Mouse (Mus musculus) adrenal gland, postnatal 36 days (tissue): ENCODE data around the gene Kif22. TPM values are rescaled to one million over a fixed set of nuclear protein-coding genes. Genes with fewer than 3 reads are reported as not detected.

ENCODE experiments used
- DNase-seq, 2 experiments: peaks; one replicate each; pipeline ENCODE4 v3.0.0; 2021; ENCODE audit warnings: mixed read lengths in 1 of 2
- microRNA-seq: library from miRNA; unstranded; fragments of <30 nt; microRNA quantifications from one replicate; pipeline ENCODE4 v1.2.0, GENCODE M21; 2021
- total RNA-seq, 2 experiments: library from RNA; stranded (reverse); gene quantifications; 2 replicates each; pipeline ENCODE4 v1.2.3; 2021

The Kif22 gene
- total RNA-seq, 2 experiments from 2014 or later = 5.7 to 6.8 TPM

GRCm38 (mm10) chr7:126984667-126985444, 57.4 kb downstream of the Kif22 start:
- no peak for DNase-seq

- DNase-seq = no peak
These were observed 59.2 kb downstream of the Kif22 start for GRCm38 (mm10) chr7:126983113-126983512.

- no peak for DNase-seq
These were observed 60.2 kb downstream of the Kif22 start for GRCm38 (mm10) chr7:126982054-126982453.

GRCm38 (mm10) chr7:126981601-126982000, 60.7 kb downstream of the Kif22 start:
- no peak for DNase-seq

- no peak for DNase-seq
These were observed 63.4 kb downstream of the Kif22 start for GRCm38 (mm10) chr7:126978841-126979240.

Small RNA genes lying within 50 kb of the gene (microRNA-seq; reads per million reads assigned to microRNA genes)
- gene Gm44343 = not detected

Other genes starting within 250 kb of the Kif22 start
- 10 to 100 TPM; 81.0 to 86.5 TPM for gene Ppp4c, start 250.0 kb downstream of the Kif22 start, total RNA-seq
- 10 to 100 TPM; 15.3 to 21.2 TPM for gene Fam57b, start 244.8 kb downstream of the Kif22 start, total RNA-seq
- gene 4930451I11Rik, start 210.8 kb downstream of the Kif22 start, total RNA-seq = not detected
- under 1 TPM; 0.43 to 0.50 TPM for gene Doc2a, start 195.1 kb downstream of the Kif22 start, total RNA-seq
- 10 to 100 TPM; 14.5 to 16.0 TPM for gene Hirip3, start 180.5 kb downstream of the Kif22 start, total RNA-seq
- gene Ino80e, start 180.1 kb downstream of the Kif22 start, total RNA-seq = 10 to 100 TPM; 39.7 to 45.0 TPM
- gene Taok2, start 157.8 kb downstream of the Kif22 start, total RNA-seq = 10 to 100 TPM; 54.9 to 81.3 TPM
- gene Tmem219, start 119.6 kb downstream of the Kif22 start, total RNA-seq = 10 to 100 TPM; 27.3 to 32.4 TPM
- 10 to 100 TPM; 23.7 to 31.9 TPM for gene Kctd13, start 113.6 kb downstream of the Kif22 start, total RNA-seq
- 1 to 10 TPM; 1.6 to 2.4 TPM for gene Asphd1, start 92.9 kb downstream of the Kif22 start, total RNA-seq
- 100 to 1,000 TPM in 1 of 2 experiments, 10 to 100 TPM in 1; 47.1 to 108 TPM for gene Sez6l2, start 91.9 kb downstream of the Kif22 start, total RNA-seq
- 10 to 100 TPM; 85.1 to 93.1 TPM for gene Cdipt, start 66.6 kb downstream of the Kif22 start, total RNA-seq
- gene Cdiptos, start 66.4 kb downstream of the Kif22 start, total RNA-seq = under 1 TPM; 0.60 to 0.69 TPM
- 100 to 1,000 TPM; 102 to 129 TPM for gene Mvp, start 27.9 kb downstream of the Kif22 start, total RNA-seq
- gene Pagr1b, start 26.0 kb downstream of the Kif22 start, total RNA-seq = 1 to 10 TPM in 1 of 2 experiments, not detected in 1; 3.0 TPM
- 10 to 100 TPM in 1 of 2 experiments, 1 to 10 TPM in 1; 4.4 to 15.1 TPM for gene Pagr1a, start 25.1 kb downstream of the Kif22 start, total RNA-seq
- gene Gm42742, start 21.4 kb downstream of the Kif22 start, total RNA-seq = 10 to 100 TPM; 28.9 to 29.6 TPM
- 1 to 10 TPM; 1.9 to 2.9 TPM for gene Prrt2, start 21.3 kb downstream of the Kif22 start, total RNA-seq
- gene Maz, start 15.4 kb downstream of the Kif22 start, total RNA-seq = 100 to 1,000 TPM; 120 to 126 TPM
- gene Zg16, start 44.9 kb upstream of the Kif22 start, total RNA-seq = not detected
- gene AI467606, start 48.9 kb upstream of the Kif22 start, total RNA-seq = 1 to 10 TPM in 1 of 2 experiments, under 1 TPM in 1; 0.89 to 1.1 TPM
- gene Qprt, start 79.8 kb upstream of the Kif22 start, total RNA-seq = under 1 TPM; 0.26 to 0.40 TPM
- gene Spn, start 95.4 kb upstream of the Kif22 start, total RNA-seq = 1 to 10 TPM in 1 of 2 experiments, under 1 TPM in 1; 0.70 to 1.3 TPM
- gene Cd2bp2, start 153.6 kb upstream of the Kif22 start, total RNA-seq = 10 to 100 TPM; 59.3 to 61.0 TPM
- gene Tbc1d10b, start 166.0 kb upstream of the Kif22 start, total RNA-seq = 10 to 100 TPM; 40.7 to 48.4 TPM
- gene Mylpf, start 166.4 kb upstream of the Kif22 start, total RNA-seq = 1 to 10 TPM; 1.9 to 2.7 TPM
- 10 to 100 TPM; 10.1 to 11.9 TPM for gene Zfp553, start 190.6 kb upstream of the Kif22 start, total RNA-seq
- 1 to 10 TPM; 5.6 to 7.9 TPM for gene Sept1, start 190.7 kb upstream of the Kif22 start, total RNA-seq
- 10 to 100 TPM; 28.0 to 34.2 TPM for gene Zfp771, start 201.8 kb upstream of the Kif22 start, total RNA-seq
- gene Dctpp1, start 218.2 kb upstream of the Kif22 start, total RNA-seq = 10 to 100 TPM; 27.8 to 49.1 TPM
- gene Sephs2, start 231.6 kb upstream of the Kif22 start, total RNA-seq = 100 to 1,000 TPM in 1 of 2 experiments, 10 to 100 TPM in 1; 65.9 to 128 TPM